Mouse (Mus musculus) lung, adult 2 months (tissue): Measurements from ENCODE around the gene Polr3c.

Source experiments
- CTCF ChIP-seq: fragments of 200-500 bp; IDR thresholded peaks from 2 replicates; pipeline ENCODE4 v1.5.1; 2011; ENCODE audit warnings: mild to moderate bottlenecking, low read length, control low read depth; ENCODE audit not compliant: insufficient read depth
- POLR2A ChIP-seq: fragments of 200-500 bp; IDR thresholded peaks from 2 replicates; pipeline ENCODE4 v1.6.1; 2011; ENCODE audit warnings: low read depth, mild to moderate bottlenecking, control low read depth, low read length, borderline replicate concordance; ENCODE audit errors: extremely low read depth

DNA sequence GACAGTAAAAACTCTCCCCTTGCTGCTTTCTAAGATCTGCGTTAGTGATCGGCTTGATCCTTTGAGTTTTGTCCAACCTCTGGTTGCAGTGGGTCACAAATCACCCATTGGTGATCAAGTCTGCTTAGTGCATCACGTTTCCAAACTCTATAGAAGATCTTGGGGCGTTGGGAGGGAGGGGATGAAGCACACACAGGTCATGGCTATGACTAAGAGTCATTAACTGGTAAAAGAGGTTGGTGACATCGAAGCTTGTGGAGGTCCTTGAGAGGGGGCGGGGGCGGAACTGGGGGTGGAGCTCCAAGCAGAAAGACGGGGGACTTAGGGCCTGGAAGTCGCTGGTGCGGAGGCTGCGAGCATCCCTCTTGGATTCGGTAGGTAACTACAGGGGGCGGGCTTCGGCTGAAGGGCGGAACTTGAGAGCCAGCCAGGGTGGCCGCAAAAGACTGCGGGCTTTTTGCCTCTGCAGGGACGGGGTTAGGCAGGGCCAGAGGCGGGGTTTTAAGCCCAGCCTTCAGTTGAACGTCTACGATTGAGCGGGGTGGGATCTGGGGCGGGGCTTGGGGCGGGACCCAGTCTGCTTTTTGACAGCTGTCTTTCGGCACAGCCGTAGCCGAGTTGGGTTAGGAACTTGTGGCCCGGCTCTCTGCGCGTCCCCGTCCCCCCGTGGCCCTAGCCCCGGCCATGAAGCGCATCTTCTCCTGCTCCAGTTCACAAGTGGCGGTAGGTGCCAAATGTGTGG, 57.5 kb downstream of the Polr3c start, which contains the start of gene Ankrd35:
- TF ChIP-seq CTCF (0 out of 2 replicates have a peak, but pooled peaks have one; percentile 2), POLR2A (peak; percentile 29; the same call in 1 of the 2 replicates)
